Mouse (Mus musculus) kidney, adult 11 months (tissue): Measurements from ENCODE around the gene Zfhx2.

Experiments used
- DNase-seq: peaks from one replicate; pipeline ENCODE4 v3.0.0; 2022

Gene Zfhx2

DNA sequence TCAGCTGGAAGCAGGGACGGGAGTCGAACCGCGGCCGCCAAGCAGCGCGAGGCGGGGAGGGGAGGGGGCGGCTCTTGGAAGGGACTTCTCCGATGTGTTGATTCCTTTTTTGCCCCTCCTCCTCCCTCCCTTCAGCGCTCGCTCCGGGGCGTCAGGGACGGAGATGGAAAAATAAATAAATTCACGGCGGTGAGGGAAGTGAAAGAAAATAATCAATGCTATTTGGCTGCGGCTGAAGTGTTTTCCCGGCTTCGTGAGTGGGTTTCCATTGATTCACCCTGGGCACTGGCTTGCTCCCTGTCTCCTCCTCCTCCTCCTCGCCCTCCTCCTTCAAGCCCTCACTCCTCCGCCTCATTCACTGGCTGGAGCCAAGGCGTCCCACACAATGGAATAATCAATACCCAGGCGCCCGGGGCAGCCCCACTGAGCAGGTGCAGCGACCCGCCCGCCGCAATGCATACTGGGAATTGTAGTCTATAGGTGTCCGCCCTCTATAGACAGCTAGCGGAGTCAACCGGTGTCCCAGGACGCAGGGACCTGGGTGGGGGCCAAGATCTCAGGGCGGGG is at the start of gene Zfhx2:
Gene Zfhx2 (minus strand): TSS at position 314 of the 567 bp plus-strand sequence.
- DNase-seq: peak; percentile 97

DNA sequence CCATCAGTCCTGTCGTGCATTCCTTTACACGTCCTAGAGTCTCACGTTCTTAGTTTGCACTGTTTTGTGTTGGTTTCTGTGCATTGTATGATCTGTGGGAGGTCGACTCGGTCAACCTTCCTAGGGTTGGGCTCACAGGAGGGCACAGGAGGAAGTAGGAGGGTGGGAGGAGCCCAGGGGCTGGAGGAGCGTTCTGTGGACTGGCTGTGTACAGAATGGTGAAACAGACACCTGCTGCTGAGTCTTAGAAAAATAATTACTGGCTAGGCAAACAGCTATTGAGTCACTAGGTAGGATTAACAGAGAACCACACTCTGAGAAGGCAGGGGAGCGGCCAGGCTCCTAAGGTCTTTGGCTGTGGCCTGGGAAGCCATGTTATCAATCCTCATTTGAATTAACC is 47.2 kb upstream of the Zfhx2 start:
- no peak for DNase-seq

GRCm38 (mm10) chr14:55135676-55136075 is 43.6 kb upstream of the Zfhx2 start:
- DNase-seq: no peak

- DNase-seq: no peak
Measured at GRCm38 (mm10) chr14:55126521-55126920, 34.4 kb upstream of the Zfhx2 start.

DNA sequence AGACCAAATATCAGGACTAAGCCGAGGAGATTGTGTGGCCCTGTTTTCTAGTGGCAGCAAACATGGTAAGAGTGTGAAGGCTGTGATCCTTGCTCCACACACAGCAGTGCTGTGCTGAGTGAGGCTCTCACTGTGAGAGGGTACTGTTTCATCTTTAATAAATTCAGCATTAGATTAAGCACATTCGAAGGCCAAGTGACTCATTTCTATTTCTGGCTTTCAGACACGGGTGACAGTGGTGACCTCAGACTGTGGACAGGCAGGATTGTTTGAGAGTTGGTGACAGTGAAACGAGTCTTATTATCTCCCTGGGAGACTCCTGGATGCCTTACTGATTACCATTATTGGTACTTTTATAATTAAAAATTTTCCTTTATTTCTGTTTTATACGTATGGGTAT is 33.6 kb upstream of the Zfhx2 start:
- DNase-seq: no peak

DNA sequence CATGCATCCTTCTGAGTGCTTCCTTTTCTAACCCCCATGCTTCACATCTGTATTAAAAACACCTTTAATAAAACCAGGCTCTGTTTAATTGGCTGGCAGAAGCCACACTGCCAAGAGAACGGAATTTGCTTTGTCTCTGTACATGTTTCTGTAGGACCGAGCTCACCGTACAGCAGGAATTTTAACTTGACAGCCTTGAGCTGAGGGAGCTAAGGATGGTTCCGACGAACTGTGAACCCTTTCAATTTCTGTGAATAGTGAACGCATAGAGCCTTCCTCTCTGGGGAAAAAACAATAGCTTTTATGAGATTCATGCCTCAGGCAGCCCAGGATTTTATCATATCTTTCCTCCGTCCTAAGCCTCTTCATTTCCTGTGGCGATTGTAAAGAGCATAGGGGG is 30.2 kb upstream of the Zfhx2 start:
- DNase-seq: no peak

DNA sequence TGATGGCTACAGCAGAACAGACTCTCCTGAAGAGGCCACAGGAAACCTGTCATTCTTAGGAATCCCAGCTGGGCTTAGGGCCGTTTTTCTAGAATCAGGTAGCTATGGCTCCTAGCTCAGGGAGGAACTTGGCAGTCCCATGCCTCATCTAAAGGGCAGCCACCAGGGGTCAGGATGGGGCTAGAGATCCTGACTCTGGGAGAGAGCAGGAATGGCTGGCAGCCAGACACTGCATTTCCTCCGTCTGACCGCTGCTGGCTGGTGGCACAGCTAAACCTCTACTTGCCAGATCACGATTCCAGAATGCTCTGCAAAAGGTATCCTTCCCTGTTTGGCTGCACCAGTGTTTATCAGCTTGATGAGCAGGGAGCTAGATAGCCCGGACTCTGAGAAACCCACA is 29.8 kb upstream of the Zfhx2 start:
- peak; percentile 66 for DNase-seq

DNA sequence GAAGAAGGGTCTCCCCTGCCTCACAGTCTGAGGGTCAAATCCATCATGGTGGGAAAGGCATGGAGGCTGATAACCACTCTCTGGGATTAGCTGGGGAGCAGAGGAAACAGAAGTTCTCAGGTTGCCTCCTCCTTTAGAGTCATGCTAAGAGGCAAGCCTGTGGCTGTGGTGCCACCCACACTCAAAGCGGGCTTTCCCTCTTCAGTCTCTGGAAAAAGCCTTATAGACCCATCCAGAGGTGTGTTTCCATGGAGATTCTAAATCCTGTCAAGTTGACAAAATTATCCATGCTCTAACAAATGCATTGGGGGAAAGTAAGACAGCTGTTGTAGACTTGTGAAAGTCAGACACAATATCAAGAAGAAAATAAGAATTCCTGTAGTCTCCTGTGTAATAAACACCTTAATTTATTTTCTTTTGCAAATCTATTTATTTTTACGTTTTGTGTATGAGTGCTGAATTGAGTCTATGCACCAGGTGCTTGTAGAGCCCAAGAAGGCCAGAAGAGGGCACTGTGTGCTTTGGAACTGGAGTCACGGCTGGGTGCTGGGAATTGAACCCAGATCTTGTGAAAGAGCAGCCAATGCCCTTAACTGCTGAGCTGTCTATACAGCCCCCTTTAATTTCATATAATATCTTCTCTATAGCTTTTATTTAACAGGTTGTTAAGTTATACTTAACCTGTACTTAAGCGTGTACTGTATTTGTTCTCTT is 27.5 kb upstream of the Zfhx2 start:
- no peak for DNase-seq

- DNase-seq: no peak
Measured at GRCm38 (mm10) chr14:55118852-55119251, 26.7 kb upstream of the Zfhx2 start.

DNA sequence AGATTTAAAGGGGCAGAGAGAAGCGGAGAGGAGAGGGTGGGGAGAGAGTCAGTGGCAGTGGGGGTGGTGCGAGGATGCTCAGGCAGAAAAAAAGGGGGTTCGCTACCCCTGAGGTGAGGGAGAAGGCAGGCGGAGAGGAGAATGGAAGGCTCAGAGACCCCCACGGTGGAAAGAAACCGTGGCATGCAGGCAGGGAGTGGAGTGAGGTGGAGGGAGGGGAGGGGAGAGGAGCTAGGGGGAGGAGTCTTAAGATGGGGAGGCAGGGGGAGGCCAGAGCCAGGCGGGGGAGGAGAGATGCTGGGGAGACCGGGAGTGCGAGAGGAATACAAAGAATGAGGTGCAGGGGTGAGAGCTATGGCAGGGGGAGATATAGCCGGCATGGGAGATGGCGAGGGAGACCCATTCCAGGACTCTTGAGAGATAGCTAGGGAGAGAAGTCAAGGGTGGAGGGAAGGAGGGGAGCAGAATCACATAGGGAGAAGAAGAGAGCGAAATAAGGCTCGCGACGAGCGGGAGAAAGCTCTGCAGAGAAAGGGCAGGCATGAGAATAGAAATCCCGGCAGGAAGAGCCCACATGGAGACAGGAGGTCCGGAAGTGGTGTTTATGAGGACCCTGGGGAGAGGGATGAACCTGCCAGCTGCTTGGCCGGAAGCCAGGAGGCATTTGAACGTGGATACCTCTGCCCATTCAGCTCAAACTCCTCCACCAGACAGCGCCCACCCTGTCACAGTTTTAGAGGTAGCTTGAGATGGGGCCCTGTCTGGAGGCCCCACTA is 24.5 kb upstream of the Zfhx2 start, which contains the start of gene Jph4:
Gene Jph4 (minus strand): TSS at position 511 of the 776 bp plus-strand sequence.
- no peak for DNase-seq

DNA sequence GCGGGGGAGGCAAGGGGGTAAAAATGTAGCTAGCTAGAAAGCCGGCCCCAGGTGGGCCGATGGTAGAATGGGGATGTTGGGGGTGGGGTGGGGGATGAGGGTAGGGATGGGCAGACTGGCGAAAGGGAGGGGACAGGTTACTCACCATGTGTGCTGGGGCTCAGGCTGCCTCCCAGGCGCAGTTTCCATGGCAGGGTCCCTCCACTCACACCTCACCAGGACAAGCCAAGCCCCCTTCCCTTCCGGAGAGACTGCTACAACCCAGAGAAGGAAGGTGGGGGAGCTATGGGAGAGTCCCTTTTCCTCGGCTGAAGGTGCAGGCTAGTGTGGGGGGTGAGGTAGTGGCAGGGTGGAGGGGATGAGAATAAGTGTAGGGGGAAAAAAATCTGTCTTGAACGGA is 23.7 kb upstream of the Zfhx2 start:
- no peak for DNase-seq

DNA sequence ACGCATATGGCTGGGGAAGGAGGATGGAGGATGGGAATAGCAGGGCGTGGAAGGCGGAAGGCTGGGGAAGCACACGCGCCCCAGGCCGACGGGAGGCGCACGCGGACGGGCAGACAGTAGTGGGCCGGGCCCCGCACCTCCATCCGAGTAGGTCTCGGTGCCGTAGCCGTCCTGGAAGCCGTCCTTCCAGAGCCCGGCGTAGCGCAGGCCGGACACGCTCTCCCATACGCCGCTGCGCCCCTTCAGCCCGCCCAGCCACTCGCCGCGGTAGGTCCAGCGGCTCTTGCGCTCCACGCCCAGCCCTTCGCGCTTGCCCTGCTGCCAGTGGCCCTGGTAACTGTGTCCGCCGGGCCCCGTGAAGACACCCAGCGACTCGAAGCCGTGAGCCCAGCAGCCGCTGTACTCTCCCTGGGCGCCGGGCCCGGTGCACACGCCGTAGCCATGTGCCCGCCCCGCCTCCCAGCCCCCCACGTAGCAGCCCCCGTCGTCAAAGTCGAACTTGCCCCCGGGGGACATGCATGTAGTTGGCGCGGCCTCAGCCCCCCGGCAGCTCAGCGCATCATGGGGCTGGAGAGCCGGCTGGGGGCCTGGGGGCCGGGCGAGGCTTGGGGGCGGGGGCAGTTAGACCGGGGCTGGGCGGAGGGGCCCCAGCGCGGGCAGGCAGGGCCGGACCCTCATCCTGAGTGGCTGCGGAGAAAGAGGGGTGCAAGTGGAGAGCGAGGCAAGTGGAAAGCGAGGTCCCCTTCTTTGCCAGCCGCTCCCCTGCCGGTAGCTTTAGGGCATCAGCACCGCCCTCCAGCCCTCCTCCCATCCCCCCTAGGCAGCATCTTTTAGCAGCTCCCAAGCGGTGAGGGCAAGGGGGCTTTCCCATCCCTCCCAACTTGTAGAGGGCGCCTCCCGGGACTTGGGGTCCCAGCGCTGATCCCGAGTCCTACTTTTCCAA is 22.9 kb upstream of the Zfhx2 start:
- peak; percentile 29 for DNase-seq

- DNase-seq: no peak
Measured at GRCm38 (mm10) chr14:55113975-55114645, 22.0 kb upstream of the Zfhx2 start.

GRCm38 (mm10) chr14:55113351-55113974 is 21.3 kb upstream of the Zfhx2 start:
- DNase-seq: no peak

- DNase-seq: no peak
Measured at GRCm38 (mm10) chr14:55111720-55112119, 19.6 kb upstream of the Zfhx2 start.

DNA sequence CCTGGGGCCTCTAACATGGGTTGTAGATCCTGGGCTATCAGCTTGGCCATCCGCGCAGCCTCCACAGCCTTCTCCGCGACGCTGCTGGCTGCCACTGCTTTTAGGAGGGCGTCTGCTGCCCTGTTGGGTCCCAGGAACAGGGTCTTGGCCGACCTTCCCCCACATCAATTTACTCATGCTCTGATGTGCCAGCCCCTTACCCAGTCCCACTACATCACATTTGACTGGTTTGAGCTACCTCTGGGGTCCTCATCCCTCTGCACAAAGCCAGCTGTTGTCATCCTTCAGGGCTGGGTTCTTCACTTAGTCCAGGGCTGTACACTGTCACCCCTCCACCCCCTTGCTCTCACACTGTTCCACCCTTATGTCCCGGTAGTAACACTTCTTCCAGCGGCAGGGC is 18.0 kb upstream of the Zfhx2 start:
- no peak for DNase-seq

DNA sequence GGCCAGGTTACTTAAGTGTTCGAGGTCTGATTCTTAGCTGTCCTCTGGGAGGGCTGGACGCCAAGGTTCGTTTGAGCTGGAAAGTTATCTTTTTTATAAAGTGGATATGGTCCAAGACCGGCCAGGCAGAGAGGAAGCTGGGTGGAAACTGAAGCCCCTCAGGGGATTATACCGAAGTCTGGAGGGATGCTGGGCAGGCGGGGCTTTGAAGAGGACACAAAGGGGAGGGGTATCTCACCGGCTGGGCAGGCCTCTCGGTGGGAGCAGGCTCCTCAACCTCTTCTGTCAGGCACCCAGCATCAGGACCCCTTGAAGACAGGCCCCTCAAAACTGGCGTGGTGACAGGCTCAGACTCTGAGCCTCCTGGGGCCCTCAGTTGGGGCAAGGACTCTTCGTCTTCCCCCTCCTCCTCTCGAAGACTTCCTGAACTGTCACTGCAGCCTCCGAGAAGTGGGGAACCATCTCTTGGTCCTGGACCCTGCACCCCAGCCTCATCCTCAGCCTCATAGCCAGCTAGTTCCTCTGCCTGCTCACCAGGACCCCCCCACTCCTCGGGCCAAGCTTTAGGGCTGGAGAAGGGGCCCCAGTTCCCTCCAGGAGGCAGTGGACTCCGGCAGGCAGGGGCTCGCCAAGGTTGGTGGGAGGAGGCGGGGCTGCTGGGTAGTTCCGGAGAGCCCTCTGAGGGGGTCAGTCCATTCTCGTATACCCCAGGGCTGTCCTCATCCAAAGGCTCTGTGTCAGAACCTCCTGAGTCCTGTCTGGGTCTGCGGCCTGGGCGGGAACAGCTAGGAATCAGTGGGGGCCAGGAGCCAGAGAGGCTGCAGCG is 17.1 kb upstream of the Zfhx2 start:
- no peak for DNase-seq

GRCm38 (mm10) chr14:55108202-55108870 is 16.2 kb upstream of the Zfhx2 start:
- no peak for DNase-seq

DNA sequence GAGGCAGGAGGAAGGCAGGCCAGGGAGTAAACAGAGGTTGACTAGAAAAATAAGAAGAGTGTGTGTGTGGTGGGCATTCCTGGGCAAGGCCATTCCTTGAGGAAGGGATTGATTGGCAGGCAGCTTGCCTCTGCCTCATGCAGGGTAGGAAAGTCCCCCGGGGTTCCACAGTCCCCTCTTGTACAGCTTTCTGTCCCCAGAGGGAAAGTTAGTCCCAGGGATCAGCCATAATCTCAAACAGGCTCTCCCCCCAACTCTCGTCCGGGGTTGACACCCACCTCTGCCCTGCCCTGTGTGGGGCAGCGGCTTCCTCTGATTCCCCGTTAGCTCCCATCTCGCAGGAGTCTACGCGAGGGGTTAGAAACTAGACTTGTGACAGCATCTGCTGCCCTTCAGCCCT is 14.9 kb upstream of the Zfhx2 start:
- no peak for DNase-seq
